Mouse (Mus musculus): ENCODE results near the gene Pced1b.
"Not testable (repeated sequence)": the region's sequence is repeated elsewhere in the genome, so short reads cannot be mapped to it uniquely, and the experiment has no call there.

Pced1b gene

GRCm38 (mm10) chr15:97246911-97247790, at the start of gene Pced1b, which contains the start of gene Amigo2:
Gene Pced1b, plus strand, starts transcription at chr15:97247107.
Gene Amigo2, minus strand, starts transcription at chr15:97247287.
- peak; percentile 65 for DNase-seq

- DNase-seq = no peak
Measured at GRCm38 (mm10) chr15:97204889-97205288, 42.0 kb upstream of the Pced1b start.

- DNase-seq = no peak
Measured at GRCm38 (mm10) chr15:97205776-97206175, 41.1 kb upstream of the Pced1b start.

GRCm38 (mm10) chr15:97206506-97206905, 40.4 kb upstream of the Pced1b start:
- DNase-seq = no peak

- not testable (repeated sequence) for DNase-seq
Measured at GRCm38 (mm10) chr15:97209754-97210153, 37.2 kb upstream of the Pced1b start.

GRCm38 (mm10) chr15:97212501-97213477, 34.1 kb upstream of the Pced1b start:
- DNase-seq = no peak

- no peak for DNase-seq
Measured at GRCm38 (mm10) chr15:97216843-97217242, 30.1 kb upstream of the Pced1b start.

GRCm38 (mm10) chr15:97223431-97223830, 23.5 kb upstream of the Pced1b start:
- peak in 1 of 2 experiments; percentile 25 for DNase-seq

- DNase-seq = no peak
Measured at GRCm38 (mm10) chr15:97224003-97224402, 22.9 kb upstream of the Pced1b start.

GRCm38 (mm10) chr15:97229494-97230077, 17.3 kb upstream of the Pced1b start:
- DNase-seq = no peak

GRCm38 (mm10) chr15:97234076-97234475, 12.8 kb upstream of the Pced1b start:
- DNase-seq = no peak

GRCm38 (mm10) chr15:97235183-97235582, 11.7 kb upstream of the Pced1b start:
- DNase-seq = peak; percentile 28 to 61

- peak; percentile 31 to 37 for DNase-seq
Measured at GRCm38 (mm10) chr15:97236943-97237342, 10.0 kb upstream of the Pced1b start.

- no peak for DNase-seq
Measured at GRCm38 (mm10) chr15:97245392-97245791, 1.5 kb upstream of the Pced1b start.

- no peak for DNase-seq
Measured at GRCm38 (mm10) chr15:97246256-97246655, 651 bp upstream of the Pced1b start.

- peak in 1 of 2 experiments; percentile 34 for DNase-seq
Measured at GRCm38 (mm10) chr15:97247791-97248161, 869 bp downstream of the Pced1b start.

- peak; percentile 46 to 65 for DNase-seq
Measured at GRCm38 (mm10) chr15:97248296-97248695, 1.4 kb downstream of the Pced1b start.

GRCm38 (mm10) chr15:97249322-97249721, 2.4 kb downstream of the Pced1b start:
- no peak for DNase-seq

- no peak for DNase-seq
Measured at GRCm38 (mm10) chr15:97252493-97253034, 5.7 kb downstream of the Pced1b start.

- DNase-seq = no peak
Measured at GRCm38 (mm10) chr15:97254375-97254774, 7.5 kb downstream of the Pced1b start.

- DNase-seq = no peak
Measured at GRCm38 (mm10) chr15:97255800-97256199, 8.9 kb downstream of the Pced1b start.

- DNase-seq = no peak
Measured at GRCm38 (mm10) chr15:97256411-97256810, 9.5 kb downstream of the Pced1b start.
